Mouse (Mus musculus) T-helper 17 cell (primary cell): ENCODE results near the gene Rbm8a.
"Not testable (repeated sequence)": the region's sequence is repeated elsewhere in the genome, so short reads cannot be mapped to it uniquely, and the experiment has no call there.

Source experiments
- in situ Hi-C, 2 experiments: fragments of 300-600 bp; cut with MboI, MseI; formaldehyde crosslinking; loops; 1 replicate in 1 of 2; 2 replicates in 1 of 2; pipeline ENCODE4 v1.15.1; 2025; ENCODE audit warnings: high pct_unique_total_duplicates in 2 of 2

Gene Rbm8a

DNA sequence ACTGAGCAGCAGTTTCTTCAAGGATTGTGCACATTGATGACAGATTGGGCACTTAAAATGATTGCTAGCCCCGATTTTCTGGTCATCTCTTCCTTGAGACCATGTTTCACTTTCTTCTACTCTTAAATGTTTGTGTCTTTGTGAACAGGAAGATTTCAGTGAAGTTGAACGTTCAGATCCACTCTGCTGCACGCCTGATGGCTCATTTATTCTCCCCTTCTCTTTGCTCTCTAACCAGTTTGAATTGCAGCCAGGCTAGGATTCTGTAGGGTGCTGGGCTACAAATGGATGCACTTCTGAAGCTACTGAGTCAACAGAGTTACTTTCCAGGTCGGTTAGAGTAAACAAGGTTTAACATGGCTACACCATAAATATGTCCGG is 27.0 kb upstream of the Rbm8a start:
- in situ Hi-C loops: loop anchor here in 1 of 2 experiments (10.0 kb wide), 1 partner anchor 718 kb away; the partner anchor contains the start of gene Ciart

DNA sequence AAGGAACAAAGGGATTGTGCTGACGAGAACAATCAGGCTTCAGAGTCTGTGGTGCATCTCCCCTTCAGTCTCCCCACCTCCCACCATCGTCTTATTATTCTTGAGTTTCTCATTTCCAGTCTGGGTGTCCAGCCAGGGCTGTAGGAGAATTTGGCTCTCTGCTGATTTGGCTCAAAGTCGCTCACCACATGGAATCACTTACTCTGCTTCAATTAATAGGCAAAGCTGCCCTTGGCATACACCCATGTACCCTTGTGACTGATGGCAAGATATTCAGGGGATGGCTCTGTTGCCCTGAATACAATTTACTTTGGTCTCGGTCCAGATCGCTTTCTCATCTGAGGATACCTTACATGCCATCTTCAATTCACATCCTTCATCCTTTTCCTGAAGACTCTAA is 26.4 kb upstream of the Rbm8a start:
- in situ Hi-C loops: loop anchor here in 1 of 2 experiments (10.0 kb wide), 1 partner anchor 719 kb away; the partner anchor contains the start of gene Ciart

DNA sequence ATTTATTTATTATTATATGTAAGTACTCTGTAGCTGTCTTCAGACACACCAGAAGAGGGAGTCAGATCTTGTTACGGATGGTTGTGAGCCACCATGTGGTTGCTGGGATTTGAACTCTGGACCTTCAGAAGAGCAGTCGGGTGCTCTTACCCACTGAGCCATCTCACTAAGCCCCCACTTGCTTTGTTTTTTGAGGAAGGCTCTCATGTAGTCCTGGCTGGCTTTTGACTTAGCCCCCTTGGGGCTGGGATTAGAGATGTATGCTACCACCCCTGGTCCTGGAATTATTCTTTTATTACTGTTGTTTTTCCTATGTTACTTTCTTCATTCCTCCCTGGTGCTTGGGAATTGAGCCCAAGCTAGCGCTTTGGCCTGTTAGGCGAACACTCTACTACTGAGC is 23.7 kb upstream of the Rbm8a start:
- in situ Hi-C loops: loop anchor here in 1 of 2 experiments (10.0 kb wide), 1 partner anchor 721 kb away; the partner anchor contains the start of gene Ciart

DNA sequence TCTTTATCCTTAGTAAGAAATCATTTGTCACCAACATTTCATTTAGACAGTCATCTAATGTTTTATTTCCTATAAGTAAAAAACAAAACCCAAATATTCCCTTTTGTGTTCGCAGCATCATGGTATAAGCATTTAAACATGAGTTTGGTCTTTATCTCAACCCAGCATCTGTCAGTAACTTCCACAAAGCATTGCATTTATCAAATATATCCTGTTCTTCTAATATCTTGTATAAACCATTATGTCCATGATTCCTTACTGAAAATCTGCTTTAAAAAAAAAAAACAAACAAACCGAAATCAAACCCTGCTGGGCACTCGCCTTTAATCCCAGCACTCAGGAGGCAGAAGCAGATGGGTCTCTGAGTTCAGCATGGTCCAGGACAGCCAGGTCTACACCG is 23.1 kb upstream of the Rbm8a start:
- in situ Hi-C loops: loop anchor here in 1 of 2 experiments (10.0 kb wide), 1 partner anchor 722 kb away; the partner anchor contains the start of gene Ciart

GRCm38 (mm10) chr3:96617941-96618340 is 11.8 kb upstream of the Rbm8a start:
- in situ Hi-C loops: no loop called here

GRCm38 (mm10) chr3:96623201-96623600 is 6.5 kb upstream of the Rbm8a start:
- in situ Hi-C loops: loop anchor here in 1 of 2 experiments (5.0 kb wide), 1 partner anchor 36 kb away; no protein-coding TSS in a partner anchor

GRCm38 (mm10) chr3:96632058-96632457 is 2.3 kb downstream of the Rbm8a start:
- in situ Hi-C loops: loop anchor here in 1 of 2 experiments (10.0 kb wide), 1 partner anchor 1197 kb away; the partner anchor contains the start of gene Arnt

DNA sequence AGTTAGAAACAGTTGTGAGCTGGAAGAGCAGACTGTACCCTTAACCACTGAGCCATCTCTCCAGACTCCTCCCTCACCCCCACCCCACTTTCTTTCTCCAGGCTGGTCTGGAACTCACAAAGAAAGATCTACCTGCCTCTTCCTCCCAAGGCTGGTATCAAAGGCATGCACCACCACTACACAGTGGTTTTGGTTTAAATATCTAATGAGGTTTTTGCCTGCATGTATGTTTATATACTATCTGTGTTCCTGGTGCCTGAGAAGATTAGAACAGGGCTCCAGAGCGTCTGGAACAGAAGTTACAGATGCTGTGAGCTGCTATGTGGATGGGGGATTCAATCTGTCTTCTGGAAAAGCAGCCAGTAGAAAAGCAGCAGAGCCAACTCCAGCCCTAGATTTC is 4.3 kb downstream of the Rbm8a start:
- in situ Hi-C loops: loop anchor here in 1 of 2 experiments (10.0 kb wide), 1 partner anchor 1199 kb away; the partner anchor contains the start of gene Arnt

DNA sequence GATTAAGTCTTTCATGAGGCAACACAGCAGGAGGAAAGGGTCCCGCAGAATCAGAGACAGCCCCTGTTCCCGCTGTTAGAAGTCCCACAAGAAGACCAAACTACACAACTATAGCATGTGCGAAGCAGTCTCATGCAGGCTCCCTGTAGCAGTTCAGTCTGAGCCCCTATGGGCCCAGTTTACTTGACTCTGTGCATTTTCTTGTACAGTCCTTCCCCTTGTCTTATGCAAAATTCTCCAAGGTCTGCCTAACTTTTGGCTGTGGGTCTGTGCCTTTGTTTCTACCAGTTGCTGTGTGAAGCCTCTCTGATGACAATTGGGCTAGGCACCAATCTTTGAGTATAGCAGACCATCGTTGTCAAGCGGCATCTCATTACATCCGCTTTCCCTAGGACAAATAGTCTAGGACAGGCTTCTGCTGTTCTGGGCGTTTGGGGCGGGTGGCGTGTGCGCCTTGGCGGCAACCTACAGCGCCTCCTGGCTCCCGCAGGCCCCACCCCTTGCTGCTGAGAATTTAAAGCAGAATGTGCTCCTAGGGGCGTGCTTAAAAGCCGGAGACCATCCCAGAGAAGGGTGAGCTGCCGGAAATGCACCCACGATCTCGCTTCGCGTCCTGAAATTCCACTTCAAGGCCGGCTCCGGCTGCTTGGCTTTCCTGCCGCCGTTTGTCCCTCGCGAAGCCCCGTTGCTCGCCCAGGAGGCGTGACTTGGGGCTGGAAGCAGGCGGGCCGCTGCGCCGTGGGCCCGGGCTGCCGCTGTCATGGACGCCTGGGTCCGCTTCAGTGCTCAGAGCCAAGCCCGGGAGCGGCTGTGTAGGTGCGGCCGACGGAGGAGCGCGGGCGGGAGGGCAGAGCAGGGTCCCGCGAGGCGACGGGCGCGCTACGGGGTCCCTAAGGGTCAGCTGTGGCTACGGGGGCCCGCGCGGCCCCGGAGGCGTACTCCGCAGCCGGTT is 5.5 kb downstream of the Rbm8a start, which contains the start of the genes Pex11b and Gm42957:
Gene Pex11b, plus strand, starts transcription at position 449 of the 952 bp plus-strand sequence.
Gene Gm42957, plus strand, starts transcription at position 547 of the 952 bp plus-strand sequence.
- in situ Hi-C loops: loop anchor here in 1 of 2 experiments (5.0 to 10.0 kb wide), 2 partner anchors 88 to 1200 kb away; partner anchors contain the start of gene Arnt

- in situ Hi-C loops: loop anchor here in 1 of 2 experiments (5.0 to 10.0 kb wide), 2 partner anchors 89 to 1201 kb away; partner anchors contain the start of gene Arnt
These were observed 6.2 kb downstream of the Rbm8a start for GRCm38 (mm10) chr3:96635906-96636305.

DNA sequence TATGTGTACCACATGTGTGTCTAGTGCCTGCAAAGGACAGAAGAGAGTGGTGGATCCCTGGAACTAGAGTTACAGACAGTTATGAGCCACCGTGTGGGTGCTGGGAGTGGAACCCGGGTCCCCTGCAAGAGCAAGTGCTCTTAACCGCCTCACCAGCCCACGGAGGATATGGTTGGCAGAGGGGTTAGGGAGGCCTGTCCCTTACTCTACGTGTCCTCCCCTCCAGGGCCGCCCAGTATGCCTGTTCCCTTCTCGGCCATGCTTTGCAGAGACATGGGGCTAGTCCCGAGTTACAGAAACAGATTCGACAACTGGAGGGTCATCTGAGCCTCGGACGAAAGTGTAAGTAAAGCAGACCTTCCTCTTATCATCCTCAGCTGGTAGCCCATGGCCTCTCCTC is 6.7 kb downstream of the Rbm8a start:
- in situ Hi-C loops: loop anchor here in 1 of 2 experiments (5.0 to 10.0 kb wide), 2 partner anchors 89 to 1202 kb away; partner anchors contain the start of gene Arnt

DNA sequence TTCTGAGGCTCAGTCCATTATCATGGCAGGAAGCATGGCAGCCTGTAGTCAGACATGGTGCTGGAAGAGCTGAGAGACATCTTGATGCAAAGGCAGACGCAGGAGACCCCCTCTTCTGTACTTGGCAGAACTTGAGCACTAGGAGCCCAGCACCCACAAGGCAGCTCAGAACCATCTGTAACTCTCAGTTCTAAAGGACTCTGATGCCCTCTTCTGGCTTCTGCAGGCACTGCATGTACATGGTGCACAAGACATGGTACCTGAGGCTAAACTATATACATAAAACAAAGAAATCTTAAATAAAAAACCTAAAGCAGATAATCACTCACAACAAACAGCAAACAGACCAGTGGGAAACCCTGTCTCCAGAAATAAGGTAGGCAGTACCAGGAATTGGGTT is 9.5 kb downstream of the Rbm8a start:
- in situ Hi-C loops: loop anchor here in 1 of 2 experiments (5.0 to 10.0 kb wide), 2 partner anchors 92 to 1204 kb away; partner anchors contain the start of gene Arnt

DNA sequence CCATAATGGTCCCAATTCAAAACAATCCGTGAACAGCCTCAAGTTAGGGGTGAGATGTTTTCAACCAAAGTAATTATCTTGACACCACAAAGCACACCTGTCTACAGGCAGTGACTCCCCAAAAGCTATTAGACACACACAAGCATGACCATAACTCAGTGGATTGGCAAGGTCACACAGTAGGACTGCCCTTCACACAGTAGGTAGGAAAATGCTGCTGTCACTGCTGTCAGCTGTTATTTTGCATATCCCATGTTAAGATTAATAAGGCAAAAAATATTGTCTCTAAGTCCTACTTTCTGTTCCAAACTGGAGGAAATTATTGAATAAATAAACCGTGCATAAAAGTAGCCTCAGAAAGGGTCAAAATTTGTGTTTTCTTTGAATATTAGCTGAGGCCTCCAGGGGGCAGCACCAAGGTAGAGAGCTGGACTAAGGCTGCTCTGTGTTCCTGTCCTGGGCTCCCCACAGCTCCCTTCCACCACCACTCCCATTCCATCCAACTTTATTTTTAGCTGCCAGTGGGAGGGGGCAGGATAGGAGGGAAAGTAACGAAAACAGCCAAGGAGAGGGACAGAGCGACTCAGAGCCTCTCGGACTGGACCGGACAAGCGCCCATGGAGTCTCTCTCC is 15.4 kb downstream of the Rbm8a start, which contains the start of gene Itga10:
Gene Itga10, plus strand, starts transcription at position 567 of the 632 bp plus-strand sequence.
- in situ Hi-C loops: loop anchor here in 1 of 2 experiments (5.0 kb wide), 1 partner anchor 103 kb away; no protein-coding TSS in a partner anchor

- in situ Hi-C loops: loop anchor here in 1 of 2 experiments (5.0 kb wide), 1 partner anchor 105 kb away; no protein-coding TSS in a partner anchor
These were observed 17.6 kb downstream of the Rbm8a start for GRCm38 (mm10) chr3:96647365-96647764.

GRCm38 (mm10) chr3:96660901-96661300 is 31.2 kb downstream of the Rbm8a start:
- in situ Hi-C loops: loop anchor here in 1 of 2 experiments (5.0 kb wide), 1 partner anchor 41 kb away; no protein-coding TSS in a partner anchor

DNA sequence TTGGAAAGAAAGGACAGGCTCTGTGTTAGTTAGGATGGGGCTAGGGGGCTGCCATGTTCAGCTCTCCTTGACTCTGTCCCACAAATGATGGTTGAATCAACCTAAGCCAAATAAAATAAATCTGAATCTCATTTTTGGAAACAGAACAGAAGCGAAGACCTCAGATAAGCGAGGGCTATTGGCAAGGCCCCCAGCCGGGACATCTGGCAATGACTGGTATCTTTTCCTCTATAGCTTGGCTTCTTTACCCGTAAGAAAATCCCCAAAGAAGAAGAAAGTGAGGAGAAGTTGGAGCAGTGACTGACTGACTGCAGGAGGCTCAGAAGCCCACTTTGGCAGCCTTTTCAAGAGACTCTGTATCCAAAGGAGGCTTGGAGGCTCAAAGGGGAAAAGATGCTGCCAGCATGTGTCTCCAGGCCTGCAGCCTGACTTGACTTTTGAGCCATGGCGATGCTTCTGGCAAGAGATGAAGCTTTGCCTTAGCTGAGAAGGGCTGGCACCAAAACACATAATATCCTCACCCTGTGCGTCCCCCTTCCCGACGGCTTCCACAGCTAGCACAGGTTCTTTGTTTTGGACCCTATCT is 33.1 kb downstream of the Rbm8a start:
- in situ Hi-C loops: loop anchor here in 1 of 2 experiments (5.0 kb wide), 1 partner anchor 39 kb away; no protein-coding TSS in a partner anchor

DNA sequence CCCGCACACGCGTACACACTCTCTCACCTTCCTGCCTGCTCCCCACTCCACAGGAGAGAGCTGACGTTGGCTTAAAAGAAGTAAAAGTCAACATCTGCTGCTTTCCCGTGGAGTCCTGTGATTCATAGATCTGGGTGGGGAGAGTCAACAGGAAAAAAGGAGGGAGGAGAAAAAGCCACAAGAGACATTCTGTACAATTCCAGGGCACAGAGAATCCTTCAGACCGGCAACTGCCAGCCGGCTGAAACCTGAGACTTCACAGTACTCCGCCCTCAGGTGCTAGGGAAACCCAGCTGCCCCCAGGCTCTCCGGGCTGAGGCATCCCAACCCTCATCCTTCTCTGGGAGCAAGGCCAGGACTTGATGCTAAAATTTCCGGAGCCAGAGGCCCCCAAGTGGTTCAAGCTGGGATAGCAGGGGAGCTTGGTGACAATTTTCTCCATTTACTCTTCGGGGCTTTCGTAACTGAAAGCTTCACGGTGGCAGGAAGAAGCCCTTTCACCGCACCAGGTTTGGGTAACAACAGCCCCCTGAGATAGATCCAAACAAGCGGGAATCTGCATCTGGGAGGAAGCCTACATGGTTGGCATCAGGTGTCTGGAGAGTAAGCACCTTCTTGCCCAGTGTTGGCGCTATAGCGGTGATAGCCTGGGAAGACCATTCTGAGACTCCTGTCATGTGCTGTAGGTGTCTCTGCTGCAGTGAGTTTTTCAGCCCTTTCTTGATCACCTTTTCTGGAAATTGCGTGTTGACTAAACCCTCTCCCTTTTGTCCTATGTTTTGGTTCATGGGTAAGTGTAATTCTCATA is 33.9 kb downstream of the Rbm8a start:
- in situ Hi-C loops: loop anchor here in 1 of 2 experiments (5.0 kb wide), 1 partner anchor 39 kb away; no protein-coding TSS in a partner anchor

GRCm38 (mm10) chr3:96665732-96666363 is 36.1 kb downstream of the Rbm8a start:
- in situ Hi-C loops: not testable (repeated sequence)

GRCm38 (mm10) chr3:96666916-96667315 is 37.2 kb downstream of the Rbm8a start:
- in situ Hi-C loops: no loop called here
